Mouse (Mus musculus): ENCODE measurements around the gene Map3k5. TPM values are rescaled to one million over a fixed set of nuclear protein-coding genes. Genes with fewer than 3 reads are reported as not detected.

Gene Map3k5
- polyA plus RNA-seq, 1 experiment from 2014 or later = 0.99 TPM

Other genes with a start within 250 kb of the Map3k5 start
- 0.09 TPM in 1 of 2 replicates, not detected in the other for gene Il20ra, start 221.9 kb upstream of the Map3k5 start, polyA plus RNA-seq (2014; fragmentation: Nextera tagmentation; extraction: Ambion mirVana)
- gene Slc35d3, start 83.0 kb upstream of the Map3k5 start, polyA plus RNA-seq (2014; fragmentation: Nextera tagmentation; extraction: Ambion mirVana) = 0.85 and 0.89 TPM in 2 replicates
- 18.0 and 23.3 TPM in 2 replicates for gene Pex7, start 26.8 kb upstream of the Map3k5 start, polyA plus RNA-seq (2014; fragmentation: Nextera tagmentation; extraction: Ambion mirVana)
- 1.1 and 1.9 TPM in 2 replicates for gene Map7, start 214.0 kb downstream of the Map3k5 start, polyA plus RNA-seq (2014; fragmentation: Nextera tagmentation; extraction: Ambion mirVana)